Mouse (Mus musculus): Measurements from ENCODE around the gene Got2. TPM values are rescaled to one million over a fixed set of nuclear protein-coding genes. Genes with fewer than 3 reads are reported as not detected.
"Not testable (repeated sequence)": the region's sequence is repeated elsewhere in the genome, so short reads cannot be mapped to it uniquely, and the experiment has no call there.

The Got2 gene
- polyA plus RNA-seq, 1 experiment from 2014 or later = 210 TPM

DNA sequence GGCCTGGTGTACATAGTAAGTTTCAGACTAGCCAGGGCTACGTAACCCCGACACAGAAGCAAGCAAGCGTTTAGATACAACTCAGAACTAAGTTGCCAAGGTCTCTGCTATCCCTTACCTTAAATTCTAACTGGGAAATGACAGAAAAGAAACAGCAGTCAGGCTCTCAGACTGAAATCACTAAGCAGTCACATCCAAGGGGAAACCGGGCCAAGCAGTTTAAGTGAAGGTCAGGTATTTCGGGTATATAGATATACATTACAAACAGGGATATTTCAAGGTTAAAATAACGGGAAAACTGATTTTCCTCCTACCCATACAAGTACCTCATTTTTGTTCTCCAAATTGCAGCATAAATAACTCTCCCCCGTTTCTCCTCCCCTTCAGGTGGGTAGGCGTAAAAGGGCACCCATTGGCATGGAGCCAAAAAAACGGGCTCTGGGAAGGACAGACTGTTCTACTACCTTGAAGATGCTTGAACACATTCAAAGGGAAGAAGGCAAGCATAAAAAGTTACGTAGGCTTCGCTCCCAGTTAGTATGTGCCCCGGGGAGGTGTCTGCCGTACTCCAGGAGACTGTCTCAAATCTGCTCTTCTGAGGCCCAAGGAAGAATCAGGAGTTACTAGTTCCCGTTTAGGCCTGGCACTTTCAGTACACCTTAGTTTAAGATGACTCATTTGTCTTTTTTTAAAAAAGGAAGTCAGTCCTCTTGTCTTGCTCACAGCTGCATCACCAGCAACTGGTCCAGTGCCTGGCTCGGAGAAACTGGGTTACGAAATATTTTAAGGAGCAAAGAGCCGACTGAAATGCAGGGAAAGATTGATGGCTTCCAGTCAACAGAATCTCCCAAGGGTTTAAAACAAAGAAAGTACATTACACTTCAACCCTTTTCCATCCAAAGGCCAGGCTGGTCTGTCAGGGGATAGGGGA is 1.4 kb downstream of the Got2 start:
- Histone ChIP-seq H3K4me1 (peaks cover 26% of the 10 kb centered on the region), H3K27me3 (replicated peaks) (no peaks in the 10 kb centered on the region), H3K9ac (peak overlapping the region; percentile 81), H3K4me3 (peak overlapping the region; percentile 98), H3K9me3 (no peaks in the 10 kb centered on the region), H3K4me2 (peak overlapping the region; percentile 82), H3K27ac (peak overlapping the region; percentile 83), H3K36me3 (replicated peaks) (no peaks in the 10 kb centered on the region)
- WGBS = 75% methylated on average over 17 of the region's 17 CpGs
- ATAC-seq (replicated peaks) = no peak

GRCm38 (mm10) chr8:95885966-95886365 is 2.4 kb downstream of the Got2 start:
- no peak overlapping the region for H3K9ac ChIP-seq
- ATAC-seq (replicated peaks) = no peak
- no peak overlapping the region for H3K27ac ChIP-seq
- no peaks in the 10 kb centered on the region for H3K9me3 ChIP-seq
- no peaks in the 10 kb centered on the region for H3K36me3 ChIP-seq (replicated peaks)
- peaks cover 26% of the 10 kb centered on the region for H3K4me1 ChIP-seq
- WGBS = 70% methylated on average over 5 of the region's 5 CpGs
- H3K27me3 ChIP-seq (replicated peaks) = no peaks in the 10 kb centered on the region
- H3K4me2 ChIP-seq = no peak overlapping the region
- no peak overlapping the region for H3K4me3 ChIP-seq

DNA sequence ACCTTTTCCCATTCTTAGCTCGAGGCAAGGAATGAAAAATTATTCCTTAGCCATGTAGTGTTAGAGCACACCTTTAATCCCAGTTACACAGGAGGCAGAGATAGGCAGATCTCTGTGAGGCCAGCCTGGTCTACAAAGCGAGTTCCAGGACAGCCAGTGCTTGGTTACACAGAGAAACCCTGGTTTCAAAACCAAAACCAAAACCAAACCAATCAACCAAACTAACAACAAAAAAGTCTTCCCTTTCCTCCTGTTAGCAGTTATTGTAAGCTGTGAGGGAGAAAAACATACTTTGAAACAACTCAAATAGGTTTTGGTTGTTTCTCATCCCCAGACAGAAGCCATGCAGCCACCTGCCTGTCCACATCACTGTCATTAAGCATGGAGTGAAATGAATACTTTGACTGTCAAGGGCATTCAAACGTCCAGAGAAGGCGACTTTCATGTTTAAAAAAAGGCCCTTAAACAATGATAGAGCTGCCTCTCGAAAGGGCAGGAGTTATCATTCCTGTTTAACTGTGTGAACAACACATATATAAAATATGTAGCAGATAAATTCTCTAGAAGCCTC is 3.0 kb downstream of the Got2 start:
- Histone ChIP-seq H3K9ac (no peak overlapping the region), H3K9me3 (no peaks in the 10 kb centered on the region), H3K27ac (no peak overlapping the region), H3K27me3 (replicated peaks) (no peaks in the 10 kb centered on the region), H3K36me3 (replicated peaks) (no peaks in the 10 kb centered on the region), H3K4me1 (peaks cover 26% of the 10 kb centered on the region), H3K4me2 (no peak overlapping the region), H3K4me3 (no peak overlapping the region)
- ATAC-seq (replicated peaks) = no peak
- 71% methylated on average over 5 of the region's 5 CpGs for WGBS

DNA sequence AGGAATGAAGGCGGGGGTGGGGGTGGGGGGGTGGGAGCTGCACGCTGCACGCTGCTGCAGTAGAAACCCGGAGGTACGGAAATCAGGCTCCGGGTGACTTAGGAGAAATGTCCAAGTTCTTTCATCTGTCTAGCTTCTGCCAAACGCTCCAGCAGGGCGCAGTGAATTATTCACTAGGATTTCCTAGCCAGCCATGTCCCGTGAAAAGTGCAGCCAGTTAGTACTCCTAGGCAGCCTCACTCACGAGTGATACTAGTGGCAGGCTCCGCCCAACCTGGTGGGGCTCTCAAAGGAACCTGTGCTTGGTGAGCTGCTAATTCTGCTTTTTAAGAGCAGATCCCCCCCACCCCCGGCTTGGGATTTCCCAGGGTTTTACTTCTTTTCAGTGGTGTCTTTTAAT is 3.9 kb downstream of the Got2 start:
- Histone ChIP-seq H3K36me3 (replicated peaks) (no peaks in the 10 kb centered on the region), H3K4me2 (no peak overlapping the region), H3K27ac (no peak overlapping the region), H3K9ac (no peak overlapping the region), H3K9me3 (no peaks in the 10 kb centered on the region), H3K27me3 (replicated peaks) (no peaks in the 10 kb centered on the region), H3K4me1 (peaks cover 26% of the 10 kb centered on the region), H3K4me3 (no peak overlapping the region)
- no peak for ATAC-seq (replicated peaks)
- WGBS = 79% methylated on average over 12 of the region's 12 CpGs

DNA sequence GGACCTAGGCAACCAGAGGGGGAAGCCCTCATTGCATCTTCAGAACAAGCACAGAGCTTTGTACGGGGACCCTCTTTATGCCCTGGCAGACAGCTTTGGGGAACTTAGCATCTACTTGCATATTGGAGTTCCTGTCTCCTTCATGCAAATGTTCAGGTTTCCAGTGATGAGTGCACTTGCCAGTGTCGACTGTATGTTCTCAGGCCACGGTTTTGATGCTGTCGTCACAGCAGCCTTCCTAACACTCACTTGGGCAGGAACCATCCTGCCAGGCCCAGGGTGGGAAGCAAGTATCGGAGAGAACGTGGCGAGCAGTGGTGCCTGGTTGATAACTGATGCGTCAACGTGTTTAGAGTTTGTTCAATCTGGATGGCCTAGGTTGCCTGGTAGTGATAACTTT is 6.2 kb downstream of the Got2 start:
- Histone ChIP-seq H3K9ac (no peak overlapping the region), H3K36me3 (replicated peaks) (no peaks in the 10 kb centered on the region), H3K4me3 (no peak overlapping the region), H3K9me3 (no peaks in the 10 kb centered on the region), H3K4me2 (no peak overlapping the region), H3K4me1 (peaks cover 30% of the 10 kb centered on the region), H3K27me3 (replicated peaks) (no peaks in the 10 kb centered on the region), H3K27ac (no peak overlapping the region)
- 93% methylated on average over 9 of the region's 9 CpGs for WGBS
- no peak for ATAC-seq (replicated peaks)

DNA sequence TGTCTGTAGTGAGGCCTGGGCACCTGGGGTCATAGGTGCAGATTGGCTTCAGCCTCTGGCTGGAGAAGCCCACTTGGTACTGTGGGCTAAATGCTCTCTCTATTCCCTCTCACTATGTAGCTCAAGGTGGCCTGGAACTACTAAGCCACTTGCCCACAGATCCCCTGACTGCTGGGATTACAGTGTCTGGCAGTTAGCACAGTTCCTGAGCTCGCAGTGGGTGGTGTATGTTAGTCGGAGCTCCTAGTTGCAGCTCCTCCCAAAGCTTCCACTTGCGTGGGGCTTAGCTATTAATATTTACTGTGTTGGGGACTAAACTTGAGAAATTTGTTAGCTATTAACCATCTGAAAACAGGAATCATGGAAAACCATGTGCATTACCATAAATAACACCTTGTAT is 6.8 kb downstream of the Got2 start:
- H3K4me2 ChIP-seq = no peak overlapping the region
- H3K27me3 ChIP-seq (replicated peaks) = no peaks in the 10 kb centered on the region
- H3K36me3 ChIP-seq (replicated peaks) = peaks cover 2% of the 10 kb centered on the region; the same call in 1 of the 2 replicates
- H3K4me3 ChIP-seq = no peak overlapping the region
- H3K9me3 ChIP-seq = no peaks in the 10 kb centered on the region
- no peak overlapping the region for H3K9ac ChIP-seq
- H3K27ac ChIP-seq = no peak overlapping the region
- 90% methylated on average over 3 of the region's 3 CpGs for WGBS
- peaks cover 24% of the 10 kb centered on the region for H3K4me1 ChIP-seq
- no peak for ATAC-seq (replicated peaks)

GRCm38 (mm10) chr8:95879823-95880222 is 8.5 kb downstream of the Got2 start:
- Histone ChIP-seq H3K36me3 (replicated peaks) (peaks cover 16% of the 10 kb centered on the region), H3K4me1 (peaks cover 11% of the 10 kb centered on the region), H3K9ac (no peak overlapping the region), H3K27me3 (replicated peaks) (no peaks in the 10 kb centered on the region), H3K9me3 (no peaks in the 10 kb centered on the region), H3K4me2 (no peak overlapping the region), H3K4me3 (no peak overlapping the region), H3K27ac (no peak overlapping the region)
- WGBS = 95% methylated on average over 4 of the region's 4 CpGs
- ATAC-seq (replicated peaks) = no peak

DNA sequence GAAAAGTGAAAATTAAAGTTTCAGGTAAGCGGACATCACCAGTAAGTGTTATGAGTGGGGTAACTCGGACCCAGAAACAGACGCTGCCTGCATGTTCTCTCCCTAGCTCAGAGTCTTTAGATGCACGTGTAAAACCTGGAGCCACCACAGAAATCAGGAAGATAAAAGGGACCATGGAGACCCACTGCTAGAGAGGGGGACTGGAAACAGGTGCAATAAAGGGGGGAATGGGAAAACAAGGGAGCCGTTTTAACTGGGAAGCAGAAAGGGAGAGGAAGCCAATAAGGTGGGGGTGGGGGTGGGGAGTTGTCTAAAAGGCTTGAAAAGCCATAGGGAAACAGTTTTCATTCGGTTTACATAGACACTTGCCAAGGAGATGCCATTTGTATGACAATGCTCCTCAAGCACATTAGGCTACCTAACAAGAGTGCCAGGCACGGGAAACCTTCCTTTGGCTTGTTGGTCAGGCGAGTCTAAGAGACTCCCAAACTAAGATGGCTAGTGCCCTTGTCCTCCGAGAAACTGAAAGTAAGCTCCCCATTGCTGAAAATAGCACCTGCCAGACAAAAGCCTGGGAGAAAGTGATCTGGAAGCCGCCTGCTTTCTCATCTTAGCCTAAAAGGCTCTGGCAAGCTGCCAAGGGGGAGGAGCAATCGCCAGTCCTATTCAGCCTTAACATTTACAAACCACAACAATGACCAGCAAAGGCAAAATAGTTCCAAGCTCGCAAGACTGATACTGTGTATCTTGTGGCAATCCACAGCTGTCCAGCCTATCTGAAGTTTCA is 10.0 kb downstream of the Got2 start:
- H3K4me1 ChIP-seq = peaks cover 7% of the 10 kb centered on the region
- H3K9ac ChIP-seq = no peak overlapping the region
- peak; percentile 56; the same call in 1 of the 2 replicates for ATAC-seq (replicated peaks)
- H3K36me3 ChIP-seq (replicated peaks) = peaks cover 30% of the 10 kb centered on the region
- H3K9me3 ChIP-seq = no peaks in the 10 kb centered on the region
- peak overlapping the region; percentile 39 for H3K4me2 ChIP-seq
- 29% methylated on average over 12 of the region's 12 CpGs for WGBS
- peak overlapping the region; percentile 70; the same call in 1 of the 2 replicates for H3K27ac ChIP-seq
- no peaks in the 10 kb centered on the region for H3K27me3 ChIP-seq (replicated peaks)
- peak overlapping the region; percentile 7 for H3K4me3 ChIP-seq

- Histone ChIP-seq H3K4me1 (peaks cover 7% of the 10 kb centered on the region), H3K4me2 (no peak overlapping the region), H3K9ac (no peak overlapping the region), H3K9me3 (no peaks in the 10 kb centered on the region), H3K27me3 (replicated peaks) (no peaks in the 10 kb centered on the region), H3K36me3 (replicated peaks) (peaks cover 51% of the 10 kb centered on the region), H3K27ac (no peak overlapping the region), H3K4me3 (no peak overlapping the region)
- 97% methylated on average over 7 of the region's 7 CpGs for WGBS
- no peak for ATAC-seq (replicated peaks)
Measured at GRCm38 (mm10) chr8:95875270-95875669, 13.1 kb downstream of the Got2 start.

- Histone ChIP-seq H3K4me1 (no peaks in the 10 kb centered on the region), H3K36me3 (replicated peaks) (peaks cover 81% of the 10 kb centered on the region), H3K4me3 (no peak overlapping the region), H3K9ac (no peak overlapping the region), H3K9me3 (no peaks in the 10 kb centered on the region), H3K27me3 (replicated peaks) (no peaks in the 10 kb centered on the region), H3K27ac (no peak overlapping the region), H3K4me2 (no peak overlapping the region)
- no peak for ATAC-seq (replicated peaks)
- 93% methylated on average over 16 of the region's 16 CpGs for WGBS
Measured at GRCm38 (mm10) chr8:95871690-95872089, 16.7 kb downstream of the Got2 start.

- H3K4me1 ChIP-seq; H3K4me3 ChIP-seq; H3K9me3 ChIP-seq; H3K9ac ChIP-seq; ATAC-seq (replicated peaks); H3K4me2 ChIP-seq; H3K27ac ChIP-seq; H3K27me3 ChIP-seq (replicated peaks): not testable (repeated sequence)
- peaks cover 43% of the 10 kb centered on the region for H3K36me3 ChIP-seq (replicated peaks)
- 93% methylated on average over 18 of the region's 18 CpGs for WGBS
Measured at GRCm38 (mm10) chr8:95864851-95865250, 23.5 kb downstream of the Got2 start.

- not testable (repeated sequence) for ATAC-seq (replicated peaks); H3K4me1 ChIP-seq; H3K27me3 ChIP-seq (replicated peaks); H3K9ac ChIP-seq; H3K4me3 ChIP-seq; H3K9me3 ChIP-seq; H3K27ac ChIP-seq; H3K4me2 ChIP-seq
- WGBS = 84% methylated on average over 11 of the region's 11 CpGs
- peaks cover 37% of the 10 kb centered on the region for H3K36me3 ChIP-seq (replicated peaks)
Measured at GRCm38 (mm10) chr8:95863761-95864440, 24.4 kb downstream of the Got2 start.

All from midbrain, embryonic 15.5 days (tissue).